Mouse (Mus musculus) ZHBTc4 (cell line): ENCODE data around the gene Inppl1.

Source experiments
- DNase-seq: peaks from one replicate; pipeline ENCODE4 v3.0.0-alpha.2; 2011; ENCODE audit warnings: low read depth, low spot score

The Inppl1 gene

GRCm38 (mm10) chr7:101844186-101844585 lies 6.2 kb upstream of the Inppl1 start:
- no peak for DNase-seq

GRCm38 (mm10) chr7:101837154-101837605 lies 849 bp downstream of the Inppl1 start:
- peak; percentile 29 for DNase-seq

- peak; percentile 79 for DNase-seq
These were observed 1.5 kb downstream of the Inppl1 start for GRCm38 (mm10) chr7:101836271-101837153.

GRCm38 (mm10) chr7:101835457-101836109 lies 2.4 kb downstream of the Inppl1 start:
- DNase-seq: no peak

GRCm38 (mm10) chr7:101834903-101835302 lies 3.1 kb downstream of the Inppl1 start:
- DNase-seq: no peak

GRCm38 (mm10) chr7:101833916-101834584 lies 4.0 kb downstream of the Inppl1 start:
- DNase-seq: no peak

- peak; percentile 55 for DNase-seq
These were observed 4.7 kb downstream of the Inppl1 start for GRCm38 (mm10) chr7:101833352-101833751.

GRCm38 (mm10) chr7:101832372-101832771 lies 5.7 kb downstream of the Inppl1 start:
- no peak for DNase-seq

GRCm38 (mm10) chr7:101831437-101831836 lies 6.6 kb downstream of the Inppl1 start:
- DNase-seq: no peak

- no peak for DNase-seq
These were observed 7.7 kb downstream of the Inppl1 start for GRCm38 (mm10) chr7:101830373-101830772.

- no peak for DNase-seq
These were observed 14.0 kb downstream of the Inppl1 start for GRCm38 (mm10) chr7:101823758-101824630.

GRCm38 (mm10) chr7:101822836-101823757 lies 14.9 kb downstream of the Inppl1 start:
- DNase-seq: peak; percentile 73

- DNase-seq: peak; percentile 84
These were observed 16.2 kb downstream of the Inppl1 start for GRCm38 (mm10) chr7:101821571-101822501.

GRCm38 (mm10) chr7:101820295-101821030 lies 17.6 kb downstream of the Inppl1 start:
- DNase-seq: peak; percentile 63

GRCm38 (mm10) chr7:101817861-101818401 lies 20.1 kb downstream of the Inppl1 start, which contains the start of gene Phox2a:
Phox2a (plus strand) TSS chr7:101818313.
- DNase-seq: peak; percentile 60

GRCm38 (mm10) chr7:101777053-101777452 lies 61.0 kb downstream of the Inppl1 start:
- no peak for DNase-seq

GRCm38 (mm10) chr7:101772687-101773086 lies 65.3 kb downstream of the Inppl1 start:
- DNase-seq: no peak
